8 mouse cellular contexts compared by ENCODE assay signal in genomic region chr7:89516551-89517459, GRCm38 (mm10). TPM values are rescaled to one million over a fixed set of nuclear protein-coding genes. Genes with fewer than 3 reads are reported as not detected.
DNase-seq lines count a peak whose midpoint lies in the region; ATAC-seq lines count a peak whose summit lies in the region.

No protein-coding gene starts in this region.

- peak; percentile 18; the same call in 1 of the 2 replicates for ATAC-seq in forebrain, embryonic 15.5 days (replicated peaks)
- ATAC-seq in neural tube, embryonic 14.5 days (ENCODE audit: low read depth) = no peak; the same call in 1 of the 2 replicates

- H3K9me3 ChIP-seq in forebrain, embryonic 15.5 days = no peaks in the 10 kb centered on the region
- no peaks in the 10 kb centered on the region for H3K9me3 ChIP-seq in neural tube, embryonic 14.5 days (ENCODE audit: control insufficient read depth, low read length)

- H3K4me2 ChIP-seq in forebrain, embryonic 15.5 days (replicated peaks) = peak overlapping the region; percentile 93
- peak overlapping the region; percentile 100 for H3K4me2 ChIP-seq in neural tube, embryonic 14.5 days (ENCODE audit: low read depth, low read length)

- no peak overlapping the region for H3K27ac ChIP-seq in forebrain, embryonic 15.5 days (replicated peaks)
- H3K27ac ChIP-seq in neural tube, embryonic 14.5 days (ENCODE audit: low read depth, low read length) = no peak overlapping the region

- peak; percentile 32 for DNase-seq in right cerebral cortex, postnatal 25 days
- DNase-seq in right cerebral cortex, postnatal 14 days = no peak
- DNase-seq in kidney, postnatal 14 days = peak; percentile 47
- DNase-seq in thymus, postnatal 14 days = no peak
- DNase-seq in MN1 (ENCODE audit: low spot score) = no peak
- DNase-seq in ovary, postnatal 10 days (ENCODE audit: low spot score) = no peak

- H3K9ac ChIP-seq in forebrain, embryonic 15.5 days (replicated peaks) = peak overlapping the region; percentile 60
- peak overlapping the region; percentile 55 for H3K9ac ChIP-seq in neural tube, embryonic 14.5 days (replicated peaks; ENCODE audit: low read depth, low read length)

- H3K4me1 ChIP-seq in forebrain, embryonic 15.5 days = peaks cover 16% of the 10 kb centered on the region
- H3K4me1 ChIP-seq in neural tube, embryonic 14.5 days (ENCODE audit: control insufficient read depth, insufficient read depth, low read length) = peaks cover 8% of the 10 kb centered on the region; the same call in 1 of the 2 replicates

- 5% methylated on average over 32 of the region's 32 CpGs for WGBS in forebrain, embryonic 15.5 days
- 8% methylated on average over 32 of the region's 32 CpGs for WGBS in neural tube, embryonic 14.5 days

- peak overlapping the region; percentile 62 for H3K4me3 ChIP-seq in forebrain, embryonic 15.5 days
- peak overlapping the region; percentile 58 for H3K4me3 ChIP-seq in neural tube, embryonic 14.5 days (ENCODE audit: low read depth, low read length)

- H3K36me3 ChIP-seq in forebrain, embryonic 15.5 days = no peaks in the 10 kb centered on the region
- no peaks in the 10 kb centered on the region for H3K36me3 ChIP-seq in neural tube, embryonic 14.5 days (ENCODE audit: control insufficient read depth, insufficient read depth, low read length)

- no peaks in the 10 kb centered on the region for H3K27me3 ChIP-seq in forebrain, embryonic 15.5 days
- H3K27me3 ChIP-seq in neural tube, embryonic 14.5 days (ENCODE audit: control insufficient read depth, insufficient read depth, low read length) = peaks cover 5% of the 10 kb centered on the region; the same call in 1 of the 2 replicates

RNA-seq across cellular contexts. Expression of gene Prss23, which starts 10.2 kb away (rescaled TPM):
- 10.6 and 12.5 TPM in 2 replicates for polyA plus RNA-seq in forebrain, embryonic 15.5 days (2015; fragmentation: Nextera tagmentation; extraction: Ambion mirVana)
- polyA plus RNA-seq in neural tube, embryonic 14.5 days (2014; fragmentation: Nextera tagmentation; extraction: Ambion mirVana) = 4.5 and 17.8 TPM in 2 replicates

Comparison
In these comparisons a context has a peak if more than half of its experiments do, and no peak if none do; other contexts are left out.
1. DNase-seq: peak in right cerebral cortex, postnatal 25 days (single experiment) and kidney, postnatal 14 days (single experiment); none in right cerebral cortex, postnatal 14 days (single experiment), thymus, postnatal 14 days (single experiment), MN1 (single experiment) and ovary, postnatal 10 days (single experiment).